Mouse (Mus musculus) urinary bladder, adult 18-20 months (tissue): ENCODE results near the gene Aunip.

Experiments used
- DNase-seq, 2 experiments: peaks; one replicate each; pipeline ENCODE4 v3.0.0; 2022; ENCODE audit warnings: low spot score in 2 of 2, mixed read lengths in 2 of 2

Aunip gene

DNA sequence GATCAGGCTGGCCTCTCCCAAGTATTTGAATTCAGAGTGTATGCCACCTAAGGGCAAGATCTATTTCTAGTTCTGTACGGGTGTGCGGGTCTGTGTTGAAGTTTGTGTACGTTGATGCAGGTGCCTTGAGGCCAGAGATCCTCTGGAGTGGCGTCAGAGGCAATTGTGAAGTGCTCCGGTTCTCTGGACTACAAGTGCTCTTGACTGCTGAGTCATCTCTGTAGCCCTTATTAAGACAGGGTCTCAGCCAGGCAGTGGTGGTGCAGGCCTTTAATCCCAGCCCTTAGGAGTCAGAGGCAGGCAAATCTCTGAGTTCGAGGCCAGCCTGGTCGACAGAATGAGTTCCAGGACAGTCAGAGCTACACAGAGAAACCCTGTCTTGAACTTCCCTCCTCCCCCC, 4.8 kb downstream of the Aunip start:
- no peak for DNase-seq

DNA sequence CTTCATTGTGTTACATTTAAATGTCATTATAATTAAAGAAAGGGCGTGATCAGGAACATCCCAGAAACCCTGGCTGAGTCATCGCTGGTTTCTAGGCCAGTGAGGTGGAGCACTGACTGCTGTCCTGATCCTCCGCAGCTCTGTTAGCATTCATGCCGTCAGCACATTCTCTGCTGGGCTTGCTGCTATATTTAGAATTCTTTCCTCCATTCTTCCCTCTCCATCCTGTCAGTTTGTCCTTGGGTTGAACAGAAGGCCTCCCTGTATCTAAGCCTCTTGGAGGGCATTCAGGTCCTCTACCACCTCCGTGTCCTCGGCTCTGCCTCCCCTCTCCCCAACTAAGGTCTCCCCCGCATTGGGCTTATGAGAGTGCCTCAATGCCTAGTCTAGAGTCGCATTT, 6.2 kb downstream of the Aunip start:
- DNase-seq = peak in 1 of 2 experiments; percentile 49

DNA sequence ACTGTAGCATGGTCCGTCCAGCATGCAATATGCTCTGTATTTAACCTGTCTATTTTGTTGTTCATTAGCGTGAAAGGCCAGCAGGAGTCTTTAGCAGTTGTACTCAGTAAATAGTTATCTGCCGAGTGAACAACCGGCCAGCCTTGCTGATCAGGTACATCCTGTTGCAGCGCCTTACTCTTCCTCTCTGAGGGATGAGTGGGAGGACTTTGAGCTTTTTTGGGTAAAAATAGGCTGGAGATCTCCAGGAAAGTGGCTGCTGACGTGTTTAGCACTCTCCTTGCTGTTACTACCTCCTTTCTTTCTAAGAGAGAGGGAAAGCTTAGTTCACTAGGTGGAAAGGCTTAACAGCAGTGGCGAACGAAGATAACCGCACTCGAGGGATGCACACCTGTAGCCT, 6.9 kb downstream of the Aunip start:
- DNase-seq = no peak

DNA sequence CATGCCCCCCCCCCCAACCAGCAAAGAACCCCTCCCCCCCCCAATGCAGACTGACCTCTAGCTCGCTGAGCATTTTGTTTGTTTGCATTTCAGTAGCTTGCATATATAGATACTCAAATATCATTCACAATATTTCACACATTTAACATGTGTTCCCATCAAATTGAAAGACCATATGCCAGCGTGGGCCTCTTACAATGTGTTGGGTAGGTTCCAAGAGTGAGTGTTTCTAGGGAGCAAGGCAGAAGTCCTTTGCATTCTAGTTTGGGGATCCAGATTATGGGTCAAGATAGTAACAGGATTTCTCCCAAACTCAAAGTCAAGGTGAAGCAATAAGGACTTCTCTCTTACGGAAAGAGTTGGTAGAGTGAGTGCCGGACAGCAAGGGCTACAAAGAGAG, 7.7 kb downstream of the Aunip start:
- DNase-seq = no peak

DNA sequence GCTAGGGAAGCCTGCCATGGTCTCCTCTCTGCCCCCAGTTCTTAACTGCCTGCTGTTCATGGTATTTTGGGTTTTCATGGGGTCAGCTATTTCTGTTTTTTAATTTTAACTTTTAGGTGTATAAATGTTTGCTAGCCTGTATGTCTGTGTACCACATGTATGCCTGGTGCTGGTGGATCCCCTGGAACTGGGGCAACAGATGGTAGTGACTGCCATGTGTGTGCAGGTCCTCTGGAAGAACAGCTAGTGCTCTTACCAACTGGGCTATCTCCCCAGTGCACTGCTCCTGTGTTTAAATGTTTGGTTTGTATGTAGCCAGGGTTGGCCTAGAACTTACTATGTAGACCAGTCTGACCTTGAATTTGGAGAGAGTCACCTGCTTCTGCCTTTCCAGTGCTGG, 8.5 kb downstream of the Aunip start:
- DNase-seq = no peak

DNA sequence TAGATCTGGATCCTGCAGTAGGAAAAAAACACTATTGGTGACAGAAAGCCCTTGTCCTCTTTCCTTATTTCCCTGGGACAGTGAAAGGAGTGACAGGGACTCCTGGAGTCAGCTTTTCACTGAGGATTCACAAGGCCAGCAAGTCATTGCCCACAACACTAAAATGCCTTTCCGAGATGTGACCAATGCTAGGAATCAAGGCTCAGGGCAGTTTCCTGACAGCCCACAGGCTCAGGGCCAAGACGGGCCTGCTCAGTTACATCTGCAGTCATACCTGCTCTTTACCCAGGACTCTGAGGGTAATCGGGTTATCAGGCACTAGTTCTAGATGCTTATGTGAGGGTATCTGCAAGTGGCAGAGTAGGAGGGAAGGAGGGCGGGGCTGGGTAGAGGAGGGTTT, 12.6 kb downstream of the Aunip start:
- DNase-seq = no peak

DNA sequence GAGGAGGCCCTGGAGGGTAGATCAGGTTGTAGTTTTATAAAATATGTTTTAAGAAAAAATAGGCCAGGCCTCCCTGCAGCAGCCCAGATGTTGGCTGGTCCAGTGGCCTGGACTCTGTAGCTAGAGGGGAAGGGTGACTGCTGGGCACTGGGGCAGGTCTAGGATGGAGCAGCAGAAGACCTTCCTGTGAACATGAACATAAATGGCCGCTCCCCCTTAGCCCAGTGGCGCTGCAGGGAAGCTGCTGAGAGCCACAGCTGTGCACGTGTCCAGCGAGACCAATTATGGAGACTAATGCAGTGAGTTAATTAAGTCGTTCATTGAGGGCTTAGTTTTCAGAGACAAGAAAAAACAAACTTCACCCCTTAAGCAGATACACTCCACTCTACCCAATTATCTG, 15.0 kb downstream of the Aunip start:
- no peak for DNase-seq

DNA sequence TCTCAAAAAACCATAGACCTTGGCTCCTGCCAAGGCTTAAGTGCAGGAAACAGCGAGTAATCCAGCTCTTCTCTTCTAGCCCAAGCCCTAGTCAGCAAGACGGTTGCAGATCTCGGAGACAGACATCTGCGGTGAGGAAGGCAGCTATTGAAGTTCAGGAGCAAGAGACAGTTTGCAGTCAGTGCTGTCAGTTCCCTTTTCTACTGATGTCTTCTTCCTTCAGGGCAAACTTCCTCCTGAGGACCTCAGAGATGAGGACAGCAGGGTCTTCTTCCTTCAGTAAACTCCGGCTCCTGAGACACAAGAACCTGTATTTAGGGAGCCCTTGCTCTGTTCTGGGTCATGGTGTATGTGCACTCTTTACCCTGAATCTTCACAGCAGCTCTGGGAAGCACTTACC, 15.4 kb downstream of the Aunip start:
- DNase-seq = no peak

DNA sequence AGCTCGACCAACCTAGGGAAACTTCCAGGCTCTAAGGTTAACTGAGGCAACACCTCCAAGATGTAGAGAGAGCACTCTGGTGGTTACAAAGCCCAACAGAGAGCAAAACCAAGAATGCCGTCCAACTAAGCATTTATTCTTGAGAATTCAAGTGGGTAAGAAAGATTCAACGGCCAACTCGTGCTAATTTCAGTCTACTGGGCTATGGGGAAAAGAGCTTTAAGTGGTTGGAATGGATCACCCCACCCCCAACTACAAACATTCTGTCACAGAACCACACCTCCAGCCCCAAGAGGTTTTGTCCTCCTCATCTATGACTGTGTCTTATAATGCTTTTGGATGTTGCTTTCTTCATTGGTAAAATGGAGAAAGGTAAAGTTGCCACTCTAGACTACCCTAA, 22.1 kb downstream of the Aunip start:
- DNase-seq = no peak

DNA sequence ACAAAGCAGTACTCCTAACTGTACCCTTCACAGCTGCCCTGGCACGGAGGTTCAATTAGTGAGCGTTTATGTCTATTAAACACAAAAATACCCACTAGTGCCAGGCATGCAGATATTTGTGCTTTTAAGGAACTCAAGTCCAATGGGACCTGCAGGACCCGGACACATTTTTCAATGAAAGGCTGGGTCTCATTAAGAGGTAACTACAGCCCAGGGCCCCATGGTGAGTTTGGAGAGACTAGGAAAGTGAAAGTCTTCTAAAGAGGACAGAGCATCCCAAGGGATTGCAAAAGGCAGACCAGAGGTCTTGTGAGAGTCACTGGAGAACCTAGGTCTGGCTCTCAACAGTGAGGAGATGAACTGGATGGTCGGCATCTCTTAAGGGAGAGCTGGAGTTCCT, 22.6 kb downstream of the Aunip start:
- no peak for DNase-seq

DNA sequence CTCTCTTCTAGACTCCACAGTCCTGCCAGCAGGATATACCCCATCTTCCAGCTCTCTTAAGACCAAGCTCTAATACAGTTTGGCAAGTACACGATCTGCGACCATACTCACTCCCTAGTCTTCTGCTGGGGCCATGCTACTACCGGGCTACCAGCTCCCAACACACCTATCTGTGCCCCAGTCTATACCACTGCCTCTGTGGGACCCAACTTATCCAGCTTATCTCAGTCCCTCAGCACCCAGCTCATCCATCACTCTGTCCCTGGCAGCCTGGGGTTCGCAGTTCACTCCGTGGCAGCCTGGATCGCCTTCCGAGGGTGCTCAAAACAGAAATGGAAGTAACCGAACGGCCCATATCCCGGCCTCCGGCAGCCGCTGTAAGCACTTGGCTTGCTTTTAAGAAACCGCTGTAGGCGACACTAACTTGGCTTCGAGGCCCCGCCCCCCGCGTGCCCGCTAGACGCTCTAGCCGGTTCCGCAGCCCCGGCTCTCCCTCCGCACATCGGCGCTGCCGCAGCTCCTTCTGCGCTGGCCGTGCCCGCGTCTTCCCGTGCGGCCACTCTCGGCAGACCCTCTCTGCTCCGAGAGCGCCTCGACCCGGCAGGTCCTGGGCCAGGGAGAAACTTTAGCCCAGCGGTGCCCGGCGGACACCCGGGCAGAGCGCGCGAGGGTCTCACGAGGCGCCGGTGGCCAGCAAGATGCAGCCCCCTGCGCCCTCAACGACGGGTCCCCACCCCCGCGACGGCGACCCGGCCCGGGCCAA, 23.5 kb downstream of the Aunip start:
- DNase-seq = peak; percentile 49 to 62

DNA sequence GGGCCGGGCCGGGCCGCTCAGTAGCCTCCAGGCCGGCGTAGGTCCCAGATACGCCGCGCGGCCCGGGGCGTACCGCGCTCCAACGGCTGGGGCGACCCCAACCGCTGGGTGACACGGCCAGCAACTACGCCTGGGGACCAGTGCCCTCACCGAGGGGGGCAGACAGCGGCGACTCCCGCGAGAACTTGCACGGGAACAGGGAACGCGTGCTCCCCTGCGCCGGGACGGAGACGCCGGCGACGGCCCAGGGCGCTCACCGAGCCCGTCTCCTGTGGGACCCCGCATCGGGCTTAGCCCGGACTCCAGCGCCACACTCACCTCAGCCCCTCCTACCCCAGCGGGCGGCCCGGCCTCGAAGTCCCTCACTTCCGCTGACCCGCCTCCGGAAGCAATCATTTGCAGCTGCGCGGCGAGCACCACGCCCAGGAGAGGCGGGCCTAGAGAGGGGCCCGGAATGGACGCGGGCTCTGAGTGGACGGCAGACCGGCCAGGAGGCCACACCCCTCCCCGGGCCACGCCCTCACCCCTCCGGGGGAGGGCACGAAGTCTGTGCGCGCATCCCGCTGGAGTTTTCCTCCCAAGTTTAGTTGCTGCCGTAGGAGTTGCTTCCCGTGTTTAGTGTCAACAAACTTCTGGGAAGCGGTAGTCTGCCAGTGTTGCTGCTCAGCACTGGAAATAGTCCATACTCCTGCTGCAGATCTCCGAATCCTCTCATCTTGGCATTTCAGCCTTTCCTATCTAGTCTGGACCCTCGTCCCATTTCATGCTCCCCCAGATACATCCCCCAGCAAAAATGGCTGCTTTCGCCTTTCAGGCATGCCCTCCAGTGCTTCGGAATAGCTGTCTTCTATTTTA, 24.4 kb downstream of the Aunip start, which contains the start of gene Mtfr1l:
Gene Mtfr1l (minus strand): TSS at position 456 of the 855 bp plus-strand sequence.
- DNase-seq = peak; percentile 94 to 98

DNA sequence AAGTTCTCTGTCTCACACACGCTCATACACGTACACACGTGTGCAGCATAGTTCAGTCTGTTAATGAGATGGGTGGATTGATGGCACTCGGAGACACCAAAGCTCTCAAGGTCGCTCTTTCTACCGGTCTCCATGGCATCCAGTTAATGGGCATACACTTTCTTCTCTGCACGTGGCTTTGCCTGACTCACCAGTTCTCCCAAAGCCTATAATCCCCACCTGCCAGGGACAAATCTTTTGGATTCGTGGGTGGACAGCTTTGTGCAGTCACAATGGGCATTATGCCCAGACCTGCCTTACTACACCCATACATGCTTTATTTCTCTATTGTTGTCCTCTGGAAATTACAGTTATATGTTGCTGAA, 25.0 kb downstream of the Aunip start:
- no peak for DNase-seq

DNA sequence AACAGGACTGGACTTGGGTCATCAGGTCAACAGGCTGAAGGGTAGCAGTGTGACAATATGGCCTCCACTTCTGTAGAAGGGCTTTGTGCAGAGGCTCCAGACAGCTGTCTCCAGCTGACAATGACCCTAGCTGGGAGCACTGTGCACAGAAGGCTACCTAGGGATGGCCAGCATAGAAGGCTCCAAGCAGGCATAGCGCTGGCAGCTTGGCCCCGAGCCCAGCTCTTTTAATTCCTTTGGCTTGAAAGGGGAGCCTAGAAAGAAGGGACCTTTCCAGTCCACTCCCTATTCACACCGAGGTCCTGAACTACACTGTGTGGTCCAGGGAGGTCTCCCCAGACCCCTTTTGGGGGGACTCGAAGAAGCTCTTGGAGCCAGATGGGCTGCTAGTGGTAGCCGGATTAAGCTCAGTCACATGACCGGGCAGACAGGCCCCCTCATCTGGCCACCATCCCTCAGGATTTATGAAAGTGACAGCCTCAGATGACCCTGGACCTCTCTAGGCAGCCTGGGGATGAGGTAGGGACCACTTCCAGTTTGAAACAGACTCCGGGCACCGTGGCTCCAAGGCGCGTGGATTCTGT, 28.3 kb downstream of the Aunip start:
- DNase-seq = no peak

DNA sequence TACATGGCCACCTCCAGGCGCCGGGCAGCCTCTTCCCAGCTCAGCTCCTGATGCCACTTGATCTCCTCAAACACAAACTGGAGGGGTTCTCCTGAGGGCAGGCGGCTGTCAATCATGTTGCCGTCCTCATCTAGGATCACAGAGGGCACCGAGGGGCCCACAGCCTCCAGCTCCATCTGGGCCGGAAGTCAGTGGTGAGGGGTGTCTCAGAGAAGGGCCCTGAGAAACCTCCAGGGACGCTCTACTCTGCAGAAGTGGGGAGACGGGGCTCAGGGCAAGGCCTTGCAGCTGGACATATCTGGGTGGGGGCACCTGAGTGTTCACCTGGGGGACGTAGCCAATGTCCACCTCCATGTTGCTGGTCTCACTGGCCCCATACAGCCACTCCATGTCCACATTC, 31.9 kb downstream of the Aunip start:
- no peak for DNase-seq

DNA sequence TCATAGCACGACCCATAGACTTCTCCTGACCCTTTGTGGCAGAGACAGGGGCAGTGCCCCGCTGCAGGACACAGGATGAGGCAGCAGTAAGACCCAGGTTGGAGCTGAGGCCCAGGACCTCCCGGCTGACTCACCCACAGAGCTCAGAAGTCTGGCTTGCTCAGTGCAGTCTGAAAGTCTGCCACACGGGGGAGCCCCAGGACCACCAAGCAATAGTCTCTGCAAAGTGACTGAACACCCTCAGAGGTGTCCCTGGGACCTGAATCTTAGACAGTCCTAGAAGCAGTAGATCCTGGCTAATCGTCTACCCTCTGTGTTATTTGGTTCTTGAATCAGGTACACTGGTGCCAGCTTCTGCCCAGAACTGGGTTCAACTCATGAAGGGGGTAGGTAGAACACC, 32.5 kb downstream of the Aunip start:
- DNase-seq = peak; percentile 83 to 98

DNA sequence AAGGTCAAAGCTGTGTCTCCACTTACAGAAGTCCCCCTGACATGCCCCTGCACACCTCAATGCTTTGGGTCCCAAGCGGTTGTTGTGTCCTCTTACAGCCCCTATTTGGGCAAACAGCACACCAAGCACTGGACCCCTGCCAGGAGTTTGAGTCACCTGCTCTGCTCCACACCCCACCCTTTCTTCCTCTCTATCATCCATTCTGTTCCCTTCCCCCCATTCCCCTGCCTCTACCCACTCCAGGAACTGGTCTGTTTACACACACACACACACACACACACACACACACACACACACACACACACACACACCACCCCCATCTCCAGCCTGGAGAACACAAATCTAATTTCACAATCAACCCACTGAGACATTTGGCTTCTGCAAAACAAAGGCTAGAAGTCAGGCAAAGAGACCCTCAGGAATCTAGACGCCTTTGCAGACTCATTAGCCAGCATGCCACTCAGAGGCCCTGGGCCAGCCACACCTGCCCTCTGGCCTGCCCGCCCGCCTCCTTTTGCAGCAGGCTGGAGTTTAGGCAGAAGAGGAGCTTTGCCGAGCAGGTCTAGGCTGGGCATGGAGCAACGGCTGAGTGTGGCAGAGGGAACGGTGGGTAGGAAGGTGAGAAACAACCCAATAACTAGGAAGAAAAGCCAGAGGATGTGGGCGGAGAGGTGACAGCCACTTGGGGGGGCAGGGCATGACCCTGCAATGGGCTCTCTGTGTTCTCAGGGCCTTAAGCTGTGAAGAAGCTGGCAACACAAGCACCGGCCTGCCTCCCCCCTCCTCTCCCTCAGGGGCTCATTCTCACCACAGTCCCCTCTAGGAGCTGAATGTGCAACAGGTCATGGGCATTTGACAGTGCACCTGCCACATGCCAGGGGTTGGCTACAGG, 36.3 kb downstream of the Aunip start:
- peak; percentile 59 to 65 for DNase-seq

DNA sequence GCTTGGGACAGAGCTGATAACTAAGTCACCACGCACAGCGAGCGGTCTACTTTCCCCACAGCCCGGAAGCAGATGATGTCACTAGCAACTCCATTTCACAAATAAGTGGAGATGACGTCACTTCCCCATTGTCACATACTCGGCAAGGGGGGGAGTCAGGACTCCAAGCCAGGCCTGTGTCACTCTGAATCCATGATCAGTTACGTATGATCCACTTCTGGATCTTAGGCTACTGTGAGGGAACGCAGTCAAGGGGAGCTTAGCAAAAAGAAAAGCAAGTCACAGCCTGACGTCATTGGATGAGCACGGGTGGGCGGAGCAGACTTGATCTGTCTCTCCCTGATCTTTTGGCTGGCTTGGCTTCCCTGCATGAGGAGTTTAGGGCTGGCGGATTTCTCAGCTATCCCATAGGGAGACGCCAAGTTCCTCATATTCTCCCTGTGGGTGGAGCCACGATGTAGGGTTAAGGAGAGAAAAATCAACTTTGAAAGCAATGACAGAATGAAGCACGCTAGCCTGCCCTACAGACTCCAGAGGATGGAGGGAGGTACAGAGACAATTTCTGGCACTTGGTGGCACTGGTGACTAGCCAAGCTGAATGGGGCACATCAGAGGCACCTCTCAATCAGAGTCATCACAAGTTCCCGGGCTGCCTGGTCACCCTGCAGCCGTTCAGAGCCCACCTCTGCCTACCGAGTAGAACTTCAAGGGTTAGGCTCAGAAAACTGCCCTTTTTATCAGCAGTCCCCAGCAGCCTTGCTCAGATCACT, 37.6 kb downstream of the Aunip start:
- no peak for DNase-seq

DNA sequence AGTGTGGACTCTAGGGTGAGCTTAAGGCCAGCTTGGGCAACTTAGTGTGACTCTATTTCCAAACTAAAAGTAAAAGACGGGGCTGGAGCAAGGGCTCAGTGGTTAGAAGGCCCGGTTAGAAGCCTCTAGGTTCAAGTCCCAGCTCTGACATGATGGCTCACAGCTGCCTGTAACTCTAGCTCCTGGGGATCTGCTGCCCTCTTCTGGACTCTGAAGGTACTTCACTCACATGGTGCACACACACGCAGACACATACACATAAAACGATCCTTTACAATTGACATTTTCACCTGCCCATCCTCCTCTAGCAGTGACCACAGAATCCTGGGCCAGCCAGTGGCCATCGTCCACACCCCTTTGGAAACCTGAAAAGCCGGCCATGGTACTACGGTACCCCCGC, 39.1 kb downstream of the Aunip start:
- DNase-seq = no peak

DNA sequence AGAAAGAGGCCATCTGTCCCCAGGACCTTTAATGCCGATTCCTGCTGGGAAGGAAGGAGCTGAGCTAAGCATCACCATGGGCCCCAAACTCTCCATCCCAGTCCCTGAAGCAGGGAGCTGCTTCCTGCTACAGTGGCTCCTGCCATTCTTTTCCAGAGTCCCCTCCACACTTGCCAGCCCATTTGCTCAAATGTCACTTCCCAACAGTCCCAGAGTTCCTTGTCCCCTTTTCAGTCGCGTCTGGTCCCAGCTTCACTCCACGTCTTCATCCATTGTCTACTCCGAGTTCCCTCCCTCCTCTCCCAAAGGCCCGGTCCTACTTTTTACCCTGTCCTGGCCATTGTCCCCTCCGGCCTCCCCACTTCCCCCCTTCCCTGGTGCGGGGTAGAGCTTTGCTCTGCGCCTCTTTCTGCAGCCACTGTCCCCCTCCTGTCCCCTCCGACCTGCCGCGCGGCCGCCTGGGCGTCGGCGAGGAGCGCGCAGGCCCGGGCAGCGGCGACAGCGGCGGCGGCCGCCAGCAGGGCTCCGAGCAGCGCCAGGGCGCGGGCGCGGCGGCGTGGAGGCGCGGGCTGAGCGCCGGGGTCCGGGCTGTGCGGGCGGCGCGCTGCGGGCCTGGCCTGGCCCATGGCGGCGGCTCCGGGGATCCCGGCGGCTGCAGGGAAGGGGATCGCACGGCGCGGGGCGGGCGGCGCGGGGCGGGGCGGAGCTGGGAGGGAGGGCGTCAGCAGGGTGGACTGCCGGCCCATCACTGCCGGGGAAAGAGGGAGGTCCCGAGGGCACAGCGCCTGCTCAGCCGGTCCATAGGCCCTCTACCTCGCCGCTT, 40.9 kb downstream of the Aunip start, which contains the start of gene Selenon:
Gene Selenon (minus strand): TSS at position 673 of the 823 bp plus-strand sequence.
- peak; percentile 45 to 60 for DNase-seq
